Mouse (Mus musculus) liver, embryonic 12.5 days (tissue): ENCODE results near the gene Vav2. TPM values are rescaled to one million over a fixed set of nuclear protein-coding genes. Genes with fewer than 3 reads are reported as not detected.

Source experiments
- ATAC-seq: fragments of 200-750 bp; cut with Nextera tagmentation; 2 replicates; pipeline ENCODE4 v1.8.0; 2017; ENCODE audit warnings: moderate number of reproducible peaks, mild to moderate bottlenecking, moderate library complexity
- H3K27ac ChIP-seq: fragments of 300-500 bp; sonication (generic); 2 replicates; pipeline ENCODE4 v1.5.1; 2016; ENCODE audit warnings: mild to moderate bottlenecking
- H3K27me3 ChIP-seq: fragments of 300-500 bp; sonication (generic); replicated peaks from 2 replicates; pipeline ENCODE4 v1.6.1; 2016; ENCODE audit warnings: mild to moderate bottlenecking, moderate library complexity
- H3K36me3 ChIP-seq: fragments of 300-500 bp; sonication (generic); 2 replicates; pipeline ENCODE4 v1.6.1; 2016; ENCODE audit warnings: mild to moderate bottlenecking, moderate library complexity
- H3K4me1 ChIP-seq: fragments of 300-500 bp; sonication (generic); 2 replicates; pipeline ENCODE4 v1.6.1; 2016
- H3K4me2 ChIP-seq: fragments of 300-500 bp; sonication (generic); 2 replicates; pipeline ENCODE4 v1.6.1; 2016; ENCODE audit warnings: mild to moderate bottlenecking, moderate library complexity
- H3K4me3 ChIP-seq: fragments of 300-500 bp; sonication (generic); 2 replicates; pipeline ENCODE4 v1.5.1; 2016; ENCODE audit warnings: mild to moderate bottlenecking, moderate library complexity
- H3K9ac ChIP-seq: fragments of 300-500 bp; sonication (generic); 2 replicates; pipeline ENCODE4 v1.6.1; 2016; ENCODE audit warnings: mild to moderate bottlenecking, moderate library complexity
- H3K9me3 ChIP-seq: fragments of 300-500 bp; sonication (generic); replicated peaks from 2 replicates; pipeline ENCODE4 v1.6.1; 2016; ENCODE audit warnings: mild to moderate bottlenecking, moderate library complexity
- WGBS: fragments of 180-500 bp; shearing (Covaris S2); methylation state at CpG from one replicate; pipeline ENCODE4 v1.1.7; 2016; ENCODE audit not compliant: insufficient replicate concordance; 5-methylcytosine and 5-hydroxymethylcytosine counted together
- polyA plus RNA-seq: library from polyadenylated mRNA; unstranded; fragments of >200 nt; fragmentation: Nextera tagmentation; extraction: Ambion mirVana; gene quantifications from 2 replicates; pipeline ENCODE4 v1.2.1, GENCODE M21; 2016

Gene Vav2
- polyA plus RNA-seq, 1 experiment from 2014 or later: 5.8 TPM

- Histone ChIP-seq H3K27ac (no peak overlapping the region), H3K27me3 (no peaks in the 10 kb centered on the region), H3K9ac (no peak overlapping the region), H3K4me2 (no peak overlapping the region), H3K9me3 (no peaks in the 10 kb centered on the region), H3K4me1 (no peaks in the 10 kb centered on the region), H3K36me3 (no peaks in the 10 kb centered on the region), H3K4me3 (no peak overlapping the region)
- WGBS: 79% methylated on average over 8 of the region's 8 CpGs
- ATAC-seq: no peak
Observed at GRCm38 (mm10) chr2:27306628-27307027, 120.2 kb downstream of the Vav2 start.

- Histone ChIP-seq H3K9ac (no peak overlapping the region), H3K36me3 (0 out of 2 replicates have a peak, but pooled peaks cover 3% of the 10 kb centered on the region), H3K9me3 (no peaks in the 10 kb centered on the region), H3K4me2 (no peak overlapping the region), H3K4me3 (no peak overlapping the region), H3K4me1 (no peaks in the 10 kb centered on the region), H3K27me3 (no peaks in the 10 kb centered on the region), H3K27ac (no peak overlapping the region)
- WGBS: 74% methylated on average over 13 of the region's 13 CpGs
- ATAC-seq: no peak
Observed at GRCm38 (mm10) chr2:27304741-27305140, 122.1 kb downstream of the Vav2 start.

- Histone ChIP-seq H3K4me3 (no peak overlapping the region), H3K9ac (no peak overlapping the region), H3K4me1 (no peaks in the 10 kb centered on the region), H3K36me3 (peaks cover 6% of the 10 kb centered on the region; the same call in 1 of the 2 replicates), H3K9me3 (no peaks in the 10 kb centered on the region), H3K27ac (no peak overlapping the region), H3K27me3 (no peaks in the 10 kb centered on the region), H3K4me2 (no peak overlapping the region)
- no peak for ATAC-seq
Observed at GRCm38 (mm10) chr2:27304074-27304473, 122.8 kb downstream of the Vav2 start.

- no peaks in the 10 kb centered on the region for H3K9me3 ChIP-seq
- 76% methylated on average over 12 of the region's 12 CpGs for WGBS
- ATAC-seq: no peak
- H3K36me3 ChIP-seq: peaks cover 12% of the 10 kb centered on the region; the same call in 1 of the 2 replicates
- H3K4me3 ChIP-seq: no peak overlapping the region
- no peak overlapping the region for H3K4me2 ChIP-seq
- H3K27ac ChIP-seq: no peak overlapping the region
- no peaks in the 10 kb centered on the region for H3K4me1 ChIP-seq
- H3K27me3 ChIP-seq: no peaks in the 10 kb centered on the region
- H3K9ac ChIP-seq: no peak overlapping the region
Observed at GRCm38 (mm10) chr2:27301444-27302111, 125.3 kb downstream of the Vav2 start.

- Histone ChIP-seq H3K27ac (no peak overlapping the region), H3K9ac (no peak overlapping the region), H3K4me2 (no peak overlapping the region), H3K4me3 (no peak overlapping the region), H3K36me3 (peaks cover 15% of the 10 kb centered on the region; the same call in 1 of the 2 replicates), H3K9me3 (no peaks in the 10 kb centered on the region), H3K4me1 (no peaks in the 10 kb centered on the region), H3K27me3 (no peaks in the 10 kb centered on the region)
- no peak for ATAC-seq
- WGBS: 72% methylated on average over 13 of the region's 13 CpGs
Observed at GRCm38 (mm10) chr2:27300725-27301443, 125.9 kb downstream of the Vav2 start.

GRCm38 (mm10) chr2:27296656-27297406, 130.0 kb downstream of the Vav2 start:
- Histone ChIP-seq H3K36me3 (peaks cover 37% of the 10 kb centered on the region), H3K27ac (no peak overlapping the region), H3K9me3 (no peaks in the 10 kb centered on the region), H3K27me3 (no peaks in the 10 kb centered on the region), H3K9ac (no peak overlapping the region), H3K4me1 (no peaks in the 10 kb centered on the region), H3K4me3 (no peak overlapping the region), H3K4me2 (no peak overlapping the region)
- no peak for ATAC-seq
- WGBS: 72% methylated on average over 9 of the region's 9 CpGs

GRCm38 (mm10) chr2:27294777-27295176, 132.1 kb downstream of the Vav2 start:
- 68% methylated on average over 3 of the region's 3 CpGs for WGBS
- no peaks in the 10 kb centered on the region for H3K4me1 ChIP-seq
- no peaks in the 10 kb centered on the region for H3K27me3 ChIP-seq
- no peaks in the 10 kb centered on the region for H3K9me3 ChIP-seq
- H3K9ac ChIP-seq: no peak overlapping the region
- H3K4me2 ChIP-seq: no peak overlapping the region
- no peak overlapping the region for H3K4me3 ChIP-seq
- no peak for ATAC-seq
- H3K36me3 ChIP-seq: peaks cover 50% of the 10 kb centered on the region
- no peak overlapping the region for H3K27ac ChIP-seq

GRCm38 (mm10) chr2:27289019-27289418, 137.8 kb downstream of the Vav2 start:
- no peak for ATAC-seq
- H3K36me3 ChIP-seq: peaks cover 33% of the 10 kb centered on the region
- H3K4me3 ChIP-seq: no peak overlapping the region
- no peaks in the 10 kb centered on the region for H3K27me3 ChIP-seq
- H3K9me3 ChIP-seq: no peaks in the 10 kb centered on the region
- H3K4me2 ChIP-seq: no peak overlapping the region
- H3K27ac ChIP-seq: no peak overlapping the region
- WGBS: 30% methylated on average over 3 of the region's 3 CpGs
- H3K4me1 ChIP-seq: 0 out of 2 replicates have a peak, but pooled peaks cover 2% of the 10 kb centered on the region
- no peak overlapping the region for H3K9ac ChIP-seq

GRCm38 (mm10) chr2:27286971-27287710, 139.7 kb downstream of the Vav2 start:
- H3K27ac ChIP-seq: no peak overlapping the region
- no peaks in the 10 kb centered on the region for H3K27me3 ChIP-seq
- H3K9me3 ChIP-seq: no peaks in the 10 kb centered on the region
- no peak overlapping the region for H3K4me3 ChIP-seq
- no peak overlapping the region for H3K9ac ChIP-seq
- no peak overlapping the region for H3K4me2 ChIP-seq
- H3K36me3 ChIP-seq: peaks cover 31% of the 10 kb centered on the region
- 0 out of 2 replicates have a peak, but pooled peaks cover 2% of the 10 kb centered on the region for H3K4me1 ChIP-seq
- 72% methylated on average over 7 of the region's 7 CpGs for WGBS
- ATAC-seq: no peak

GRCm38 (mm10) chr2:27284441-27284840, 142.4 kb downstream of the Vav2 start:
- 65% methylated on average over 7 of the region's 7 CpGs for WGBS
- H3K4me3 ChIP-seq: no peak overlapping the region
- H3K4me1 ChIP-seq: 0 out of 2 replicates have a peak, but pooled peaks cover 2% of the 10 kb centered on the region

GRCm38 (mm10) chr2:27281771-27282170, 145.1 kb downstream of the Vav2 start:
- Histone ChIP-seq H3K4me2 (no peak overlapping the region), H3K4me1 (0 out of 2 replicates have a peak, but pooled peaks cover 2% of the 10 kb centered on the region), H3K9ac (no peak overlapping the region), H3K27me3 (no peaks in the 10 kb centered on the region), H3K4me3 (no peak overlapping the region), H3K9me3 (no peaks in the 10 kb centered on the region), H3K27ac (no peak overlapping the region), H3K36me3 (peaks cover 40% of the 10 kb centered on the region)
- WGBS: 88% methylated on average over 9 of the region's 9 CpGs
- ATAC-seq: no peak

More at GRCm38 (mm10) chr2:27284441-27284840, 142.4 kb downstream of the Vav2 start:
- Histone ChIP-seq H3K27ac (no peak overlapping the region), H3K4me2 (no peak overlapping the region), H3K36me3 (peaks cover 27% of the 10 kb centered on the region), H3K9me3 (no peaks in the 10 kb centered on the region), H3K27me3 (no peaks in the 10 kb centered on the region), H3K9ac (no peak overlapping the region)
- ATAC-seq: no peak
